In the genomic region with DNA sequence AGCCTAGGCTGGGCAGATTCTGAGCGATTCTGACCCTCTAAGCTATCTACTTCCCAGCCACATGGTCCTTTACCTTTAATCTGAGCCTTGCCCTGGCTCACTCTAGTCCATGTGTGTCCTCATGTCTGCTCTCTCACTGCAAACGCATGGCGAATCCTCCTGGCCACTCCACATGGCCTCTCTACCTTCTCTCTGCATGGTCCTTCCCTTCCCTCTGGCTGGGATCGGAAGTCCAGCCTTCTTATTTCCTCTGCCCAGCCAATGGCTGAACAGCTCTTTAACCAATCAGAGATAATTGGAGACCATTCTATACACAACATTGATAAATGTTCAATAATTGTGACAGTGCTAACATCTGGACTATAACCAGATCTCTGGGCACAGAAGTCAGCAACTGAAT, we compare ENCODE assay signal across 22 mouse cellular contexts. TPM values are rescaled to one million over a fixed set of nuclear protein-coding genes. Genes with fewer than 3 reads are reported as not detected.
"Had no signal": no experiment of that assay in that cellular context is flagged by ENCODE, and none has a peak within 500 bp of the region (broad histone marks: within the 10 kb centered on the region; RNA-seq: fewer than 3 reads in every experiment).

No protein-coding gene starts in this region.

- H3K4me1 ChIP-seq: lung, embryonic 15.5 days; neural tube, embryonic 13.5 days; neural tube, embryonic 15.5 days; stomach, embryonic 15.5 days had no signal

- H3K27ac ChIP-seq: lung, embryonic 15.5 days; midbrain, embryonic 10.5 days; midbrain, embryonic 12.5 days; neural tube, embryonic 13.5 days; neural tube, embryonic 15.5 days; stomach, embryonic 15.5 days; stomach, postnatal 0 days had no signal

- H3K9me3 ChIP-seq: lung, embryonic 15.5 days; midbrain, embryonic 10.5 days; midbrain, embryonic 12.5 days; neural tube, embryonic 13.5 days; neural tube, embryonic 15.5 days; stomach, embryonic 15.5 days had no signal

- H3K27me3 ChIP-seq: lung, embryonic 15.5 days; stomach, embryonic 15.5 days had no signal

- DNase-seq: liver, postnatal 0 days; lung, adult 2 months; lung, postnatal 14 days; lung, postnatal 36 days; midbrain, embryonic 14.5 days; retina, postnatal 1 day; right cerebral cortex, adult 18-20 months; right cerebral cortex, postnatal 25 days; thymus, adult 2 months; thymus, postnatal 25 days; thymus, postnatal 4 days had no signal

- H3K36me3 ChIP-seq: lung, embryonic 15.5 days; midbrain, embryonic 10.5 days; midbrain, embryonic 12.5 days; neural tube, embryonic 13.5 days; neural tube, embryonic 15.5 days; stomach, embryonic 15.5 days had no signal

- H3K4me3 ChIP-seq: lung, embryonic 15.5 days; midbrain, embryonic 10.5 days; midbrain, embryonic 12.5 days; myocyte; neural tube, embryonic 13.5 days; neural tube, embryonic 15.5 days; stomach, embryonic 15.5 days had no signal

- H3K9ac ChIP-seq: liver, postnatal 0 days; lung, embryonic 15.5 days; midbrain, embryonic 12.5 days; neural tube, embryonic 13.5 days; neural tube, embryonic 15.5 days; stomach, embryonic 15.5 days had no signal

RNA-seq across cellular contexts. Expression of gene Barhl1, which starts 40.4 kb away (rescaled TPM):
- total RNA-seq: megakaryocyte, adult 5-6 weeks; megakaryocyte-erythroid progenitor cell, adult 5-6 weeks had no signal
- polyA plus RNA-seq: liver, postnatal 0 days; lung, embryonic 15.5 days; stomach, postnatal 0 days; urinary bladder, adult 2 months had no signal
